Mouse (Mus musculus) megakaryocyte, embryonic 14.5 days (primary cell): Measurements from ENCODE around the gene Galnt17.

Experiments
- FLI1 ChIP-seq: IDR thresholded peaks from 2 replicates; pipeline ENCODE4 v1.6.1; 2012; ENCODE audit warnings: low read length, inconsistent platforms, mixed read lengths
- GATA1 ChIP-seq: IDR thresholded peaks from 3 replicates; pipeline ENCODE4 v1.6.1; 2012; ENCODE audit warnings: mixed read lengths, low read length, inconsistent platforms, borderline replicate concordance

DNA sequence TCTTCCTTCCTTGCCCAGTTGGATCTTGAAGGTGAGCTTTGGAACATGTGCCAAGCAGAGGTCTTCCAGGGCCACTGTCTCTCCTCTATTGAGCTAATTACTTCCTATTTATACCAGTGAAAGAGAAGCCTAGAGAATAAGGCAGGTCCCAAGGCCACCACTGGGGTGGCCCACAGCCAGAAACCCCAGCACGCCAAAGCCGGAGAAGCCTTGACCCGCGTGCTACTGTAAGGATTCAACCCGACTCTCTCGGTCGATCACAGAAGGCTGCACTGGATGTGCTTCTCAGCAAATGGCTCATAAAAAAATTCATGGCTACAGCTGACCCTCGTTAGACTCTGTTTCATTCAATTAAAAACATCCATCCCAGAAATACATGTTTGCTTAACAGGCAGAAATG lies 71.4 kb downstream of the Galnt17 start:
- TF ChIP-seq GATA1, result no peak
- TF ChIP-seq FLI1, result no peak
